Mouse (Mus musculus) thymus, postnatal 10 days (tissue): Measurements from ENCODE around the gene Bex3.

ENCODE experiments used
- DNase-seq, 2 experiments: peaks; one replicate each; pipeline ENCODE4 v3.0.0; 2021; ENCODE audit warnings: low spot score in 2 of 2

Bex3 gene

DNA sequence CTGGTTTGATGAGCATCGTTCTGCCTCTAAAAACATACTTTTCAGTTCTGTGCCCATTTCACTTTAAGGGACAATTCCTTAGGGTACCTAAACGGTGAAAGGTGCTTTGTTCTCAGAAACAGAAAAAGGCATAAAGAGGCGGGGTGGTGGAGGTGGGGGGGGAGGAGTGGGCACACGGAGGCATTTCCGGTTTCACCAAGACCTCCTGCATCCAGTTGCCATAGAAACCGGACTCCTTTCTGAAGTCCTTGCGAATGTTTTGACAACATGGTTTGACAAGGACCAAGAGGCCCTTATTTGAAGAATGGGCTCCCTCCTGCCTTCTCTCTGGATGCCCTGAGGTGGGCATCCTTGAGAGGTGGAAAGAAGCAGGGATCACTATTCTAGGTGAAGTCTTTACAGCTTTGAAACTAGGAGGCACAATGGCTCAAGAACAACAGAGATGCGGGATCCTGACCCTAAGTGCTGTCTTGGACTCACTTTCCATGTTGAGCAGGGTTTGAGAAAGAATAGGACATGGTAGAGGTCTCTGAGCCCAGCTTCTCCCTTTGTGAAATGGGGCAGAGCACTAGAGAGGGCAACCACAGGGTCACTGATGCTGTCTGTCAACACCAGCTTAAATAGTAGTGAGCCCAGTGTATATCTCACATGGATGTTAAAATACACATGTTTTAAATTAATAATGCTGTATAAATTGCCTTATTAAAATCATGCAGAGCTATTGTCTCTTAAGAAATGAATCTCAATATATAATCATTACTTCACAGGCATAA, 43.9 kb downstream of the Bex3 start:
- DNase-seq = no peak

DNA sequence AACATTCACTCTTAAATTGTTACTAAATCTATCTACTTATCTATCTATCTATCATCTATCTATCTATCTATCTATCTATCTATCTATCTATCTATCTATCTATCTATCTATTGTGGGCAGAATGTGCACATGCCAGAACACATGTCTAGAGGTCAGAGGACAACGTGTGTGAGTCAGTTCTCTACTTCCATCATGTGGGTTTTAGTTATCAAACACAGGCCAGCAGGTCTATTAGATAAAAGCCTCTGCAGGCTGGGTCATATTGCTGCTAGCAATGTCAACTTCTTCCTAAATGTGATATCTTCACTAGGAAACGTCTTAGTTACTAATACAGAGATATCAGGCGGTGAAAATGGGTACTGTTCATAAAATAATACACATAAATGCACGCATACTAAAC, 49.9 kb downstream of the Bex3 start:
- no peak for DNase-seq
